Mouse (Mus musculus) bone marrow macrophage, adult 2 months (primary cell): ENCODE results near the gene Vstm2l. TPM values are rescaled to one million over a fixed set of nuclear protein-coding genes. Genes with fewer than 3 reads are reported as not detected.

ENCODE experiments used
- H3K27ac ChIP-seq: 2 replicates; pipeline ENCODE4 v1.5.1; 2012; ENCODE audit warnings: low read depth, low read length; ENCODE audit not compliant: insufficient read depth
- H3K4me1 ChIP-seq: 2 replicates; pipeline ENCODE4 v1.6.1; 2012; ENCODE audit warnings: low read length; ENCODE audit not compliant: control insufficient read depth, insufficient read depth
- H3K4me3 ChIP-seq: 2 replicates; pipeline ENCODE4 v1.5.1; 2012; ENCODE audit warnings: mild to moderate bottlenecking, low read length, moderate library complexity; ENCODE audit not compliant: insufficient read depth
- CTCF ChIP-seq: IDR thresholded peaks from 2 replicates; pipeline ENCODE4 v1.5.1; 2012; ENCODE audit warnings: low read depth, mild to moderate bottlenecking, low read length, moderate library complexity
- POLR2A ChIP-seq: IDR thresholded peaks from 2 replicates; pipeline ENCODE4 v1.6.1; 2012; ENCODE audit warnings: mild to moderate bottlenecking, low read depth, low read length, borderline replicate concordance
- polyA plus RNA-seq: library from polyadenylated mRNA; stranded (reverse); fragments of >200 nt; gene quantifications from 2 replicates; pipeline ENCODE4 v1.2.4, GENCODE M21; 2012; ENCODE audit not compliant: missing spikeins, insufficient read depth, insufficient read length

Vstm2l gene
- polyA plus RNA-seq, 1 experiment: not detected

DNA sequence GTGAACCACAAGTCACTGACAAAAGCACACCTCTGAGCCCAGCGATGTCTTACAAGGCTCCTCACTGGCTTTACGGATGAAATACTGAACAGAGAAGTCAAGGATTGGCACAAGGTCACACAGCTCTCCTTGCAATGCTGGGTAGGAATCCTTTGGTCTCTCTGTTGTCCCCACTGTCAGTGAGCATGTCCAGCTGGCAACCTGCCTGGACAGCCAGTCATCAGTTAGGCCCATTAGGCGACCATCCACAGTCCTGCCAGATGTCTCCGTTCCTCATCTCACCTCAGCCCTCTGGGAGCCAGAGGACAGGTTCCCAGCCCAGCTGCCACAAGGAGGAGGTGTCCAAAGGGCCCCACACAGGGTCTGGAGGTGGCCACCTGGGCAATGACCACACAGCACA is 17.3 kb upstream of the Vstm2l start:
- TF ChIP-seq CTCF (no peak), POLR2A (no peak)
- Histone ChIP-seq H3K4me1 (peaks cover 4% of the 10 kb centered on the region; the same call in 1 of the 2 replicates), H3K27ac (no peak overlapping the region), H3K4me3 (no peak overlapping the region)

DNA sequence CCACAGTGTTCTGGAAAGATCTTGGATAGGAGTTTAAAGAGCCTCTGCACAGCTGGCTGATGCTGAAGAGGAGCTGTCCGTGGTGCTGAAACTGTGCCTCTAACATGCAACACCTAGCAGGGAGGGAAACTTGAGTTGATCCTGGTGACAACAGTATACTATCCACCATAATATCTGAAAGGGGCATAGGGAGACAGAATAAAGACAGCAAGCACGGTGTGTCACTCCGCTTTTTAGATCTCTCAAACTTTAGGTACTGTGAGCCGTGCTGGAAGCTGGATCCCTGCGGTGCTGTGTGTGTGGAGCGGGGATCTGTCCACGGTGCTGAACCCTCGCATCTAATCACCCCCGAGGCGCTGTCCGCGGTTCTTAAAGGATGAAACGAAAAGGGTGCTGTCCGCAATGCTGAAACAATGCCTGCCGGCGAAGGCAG is 1.2 kb upstream of the Vstm2l start:
- Histone ChIP-seq H3K27ac (no peak overlapping the region), H3K4me3 (no peak overlapping the region), H3K4me1 (peaks cover 3% of the 10 kb centered on the region)
- TF ChIP-seq CTCF: no peak
- TF ChIP-seq POLR2A: no peak

DNA sequence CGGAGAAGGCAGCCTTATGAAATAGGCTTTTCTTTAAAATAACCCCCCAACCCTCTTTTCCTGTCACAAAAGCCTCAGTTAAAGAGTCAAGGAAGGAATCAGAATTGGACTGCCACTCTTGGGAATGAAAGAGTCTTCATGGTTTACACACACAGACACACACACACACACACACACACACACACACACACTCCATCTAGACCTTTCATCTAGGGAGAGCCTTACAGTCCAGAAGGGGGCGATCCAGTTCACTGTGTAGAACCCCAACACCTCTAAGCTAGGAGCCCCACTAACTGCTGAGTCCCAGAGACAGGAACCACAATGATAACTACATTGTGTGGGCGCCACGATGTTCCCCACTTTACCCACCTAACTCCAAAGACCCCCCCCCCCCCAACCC is 748 bp upstream of the Vstm2l start:
- H3K4me1 ChIP-seq: peaks cover 1% of the 10 kb centered on the region
- TF ChIP-seq CTCF (no peak), POLR2A (no peak)
- H3K4me3 ChIP-seq: no peak overlapping the region
- H3K27ac ChIP-seq: no peak overlapping the region

DNA sequence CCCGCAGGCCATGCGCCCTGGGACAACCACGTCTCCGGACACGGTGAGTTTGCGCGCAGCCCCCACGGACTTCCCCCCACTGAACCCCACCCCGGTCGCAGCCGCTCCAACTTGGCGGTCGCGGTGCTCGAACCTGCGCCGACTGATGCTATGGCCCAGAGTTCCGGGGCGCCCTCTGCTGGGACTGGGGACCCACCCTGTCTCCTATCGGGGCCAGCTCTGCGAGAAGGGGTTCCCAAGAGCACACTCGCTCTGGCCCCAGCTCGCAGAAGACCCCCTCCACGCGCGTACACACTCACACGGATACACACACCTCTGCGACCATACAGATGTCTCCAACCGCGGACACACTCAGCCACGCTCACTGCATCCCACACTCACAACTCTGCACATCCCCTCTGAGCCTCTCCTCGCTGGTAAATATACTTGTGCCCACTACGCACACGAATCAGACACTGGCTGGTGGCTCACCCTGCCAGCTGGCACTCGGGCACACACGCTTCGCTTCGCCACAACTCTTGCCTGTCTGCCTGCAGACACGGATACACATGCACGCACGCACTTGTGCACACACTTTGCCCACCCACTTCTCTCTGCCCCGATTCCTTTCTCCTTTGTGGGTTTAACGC is 550 bp downstream of the Vstm2l start:
- no peak overlapping the region for H3K4me3 ChIP-seq
- TF ChIP-seq CTCF (no peak), POLR2A (no peak)
- H3K27ac ChIP-seq: no peak overlapping the region
- H3K4me1 ChIP-seq: no peaks in the 10 kb centered on the region

DNA sequence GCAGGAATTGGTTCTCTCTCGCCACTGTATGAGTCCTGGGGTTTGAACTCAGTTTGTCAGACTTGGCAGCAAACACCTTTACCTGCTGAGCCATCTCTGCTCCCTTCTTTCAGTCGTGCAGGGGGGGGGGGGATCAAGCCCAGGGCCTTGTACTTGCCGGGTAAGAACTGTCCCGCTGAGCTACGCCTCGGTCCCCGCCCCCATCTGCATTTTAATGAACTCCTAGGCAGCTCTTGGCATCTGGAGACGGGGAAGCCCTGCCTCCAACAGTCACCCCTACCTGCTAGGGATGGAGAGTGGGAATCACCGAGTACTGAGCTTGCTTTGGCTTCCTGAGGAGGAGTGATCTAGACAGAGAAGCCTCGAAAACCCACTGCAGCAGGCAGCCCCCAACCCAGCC is 4.1 kb downstream of the Vstm2l start:
- H3K27ac ChIP-seq: no peak overlapping the region
- H3K4me3 ChIP-seq: no peak overlapping the region
- H3K4me1 ChIP-seq: no peaks in the 10 kb centered on the region
- no peak for TF ChIP-seq CTCF
- no peak for TF ChIP-seq POLR2A

DNA sequence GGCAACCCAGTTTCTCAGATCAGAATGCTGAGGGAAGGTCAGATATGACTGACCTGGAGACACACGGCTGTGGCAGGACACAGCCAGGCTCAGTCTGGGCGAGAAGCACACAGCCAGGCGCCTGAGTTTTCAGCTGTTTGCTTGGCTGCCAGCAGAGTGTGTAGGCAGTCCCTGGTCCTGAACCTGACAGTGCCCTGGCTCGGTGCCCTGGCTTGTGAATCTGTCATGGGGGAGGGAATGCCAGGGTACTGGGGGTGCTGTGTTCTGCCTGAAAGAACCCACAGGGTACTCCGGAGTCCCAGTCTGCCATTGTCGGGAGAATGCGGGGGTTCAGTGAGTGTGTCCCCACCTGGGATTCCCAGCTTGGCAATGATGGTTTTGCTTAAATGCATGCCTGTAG is 7.1 kb downstream of the Vstm2l start:
- TF ChIP-seq CTCF: no peak
- no peak for TF ChIP-seq POLR2A
- H3K4me1 ChIP-seq: no peaks in the 10 kb centered on the region
- no peak overlapping the region for H3K4me3 ChIP-seq
- no peak overlapping the region for H3K27ac ChIP-seq

DNA sequence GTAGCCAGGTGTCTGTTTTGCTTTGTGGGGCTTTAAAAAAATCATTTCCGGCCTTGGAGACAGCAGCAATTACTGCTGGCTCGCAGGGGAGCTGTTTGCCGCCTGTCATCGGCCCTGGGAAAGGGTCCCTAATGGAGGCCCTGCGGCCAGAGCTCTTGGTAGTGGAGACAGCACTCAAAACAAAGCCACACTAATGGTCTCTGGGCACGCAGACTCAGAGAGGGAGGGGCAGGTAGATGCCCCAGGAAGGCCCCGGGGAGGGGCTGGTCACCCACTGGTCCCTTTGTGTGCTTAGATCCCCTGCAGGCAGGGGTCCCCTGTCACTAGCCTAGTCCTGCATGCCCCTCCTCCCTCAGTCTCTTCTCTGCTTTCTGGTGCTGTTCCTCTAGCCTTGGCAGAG is 9.0 kb downstream of the Vstm2l start:
- H3K4me1 ChIP-seq: no peaks in the 10 kb centered on the region
- no peak for TF ChIP-seq POLR2A
- no peak overlapping the region for H3K4me3 ChIP-seq

DNA sequence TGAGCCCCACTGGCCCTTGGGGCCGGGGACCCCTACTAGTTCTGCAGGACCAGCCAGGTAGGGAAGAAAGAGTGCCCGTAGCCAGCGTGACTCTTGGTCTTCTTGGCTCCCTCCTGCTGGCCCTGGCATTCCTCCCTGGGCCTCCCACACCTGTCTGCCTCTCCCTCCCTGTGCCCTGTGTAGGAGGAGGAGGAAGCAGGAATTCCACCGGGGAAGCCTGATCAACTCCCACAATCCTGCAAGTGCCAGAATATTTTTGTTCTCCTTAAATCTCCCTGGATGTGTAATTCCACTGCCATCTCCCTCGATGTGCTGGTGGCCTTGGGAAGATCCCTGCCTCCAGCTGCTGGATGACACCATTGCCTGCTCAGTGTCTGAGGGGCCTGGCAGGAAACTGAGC is 10.1 kb downstream of the Vstm2l start:
- no peaks in the 10 kb centered on the region for H3K4me1 ChIP-seq
- H3K4me3 ChIP-seq: no peak overlapping the region
- H3K27ac ChIP-seq: no peak overlapping the region
- TF ChIP-seq CTCF (no peak), POLR2A (no peak)

More for the DNA sequence above, 9.0 kb downstream of the Vstm2l start:
- H3K27ac ChIP-seq: no peak overlapping the region

DNA sequence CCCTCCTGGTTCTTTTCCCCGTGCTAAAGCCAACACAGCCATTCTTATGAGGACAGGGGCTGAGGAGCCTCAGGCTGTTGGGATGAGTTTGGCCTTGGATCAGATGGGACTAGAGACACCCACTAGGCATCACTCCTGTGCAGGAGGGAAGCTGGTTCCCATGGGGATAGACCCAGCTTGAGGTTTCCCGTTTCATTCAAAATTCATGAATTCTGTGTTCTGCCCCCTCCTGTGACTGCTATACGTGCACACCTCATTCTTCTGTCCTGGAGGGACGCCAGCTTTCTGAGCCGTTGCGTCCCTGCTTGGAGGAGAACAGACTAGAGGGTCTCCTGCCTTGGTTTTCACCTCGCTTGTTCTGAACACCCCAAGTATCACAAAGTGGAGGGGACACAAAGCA is 12.0 kb downstream of the Vstm2l start:
- Histone ChIP-seq H3K4me1 (no peaks in the 10 kb centered on the region), H3K4me3 (no peak overlapping the region), H3K27ac (no peak overlapping the region)
- TF ChIP-seq POLR2A: no peak
- TF ChIP-seq CTCF: no peak

DNA sequence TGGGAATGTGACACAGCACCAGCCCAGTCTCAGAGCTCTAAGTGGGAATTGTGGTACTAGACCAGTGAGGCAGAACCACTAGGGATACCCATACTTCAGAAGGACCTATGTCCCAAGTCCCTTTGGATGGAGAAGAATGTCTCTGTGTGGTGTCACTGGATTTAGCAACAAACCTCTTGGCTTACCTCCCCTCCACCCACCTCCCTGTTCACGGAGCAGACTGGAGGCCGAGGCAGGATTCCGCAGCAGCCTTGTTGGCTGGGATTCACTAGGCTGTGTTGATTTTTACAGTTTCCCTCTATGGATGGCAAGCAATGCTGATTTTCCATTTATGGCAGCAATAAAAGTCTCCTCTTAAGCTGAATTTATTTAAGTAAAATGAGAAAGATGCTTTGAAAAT is 12.5 kb downstream of the Vstm2l start:
- H3K4me1 ChIP-seq: no peaks in the 10 kb centered on the region
- TF ChIP-seq CTCF (no peak), POLR2A (no peak)
- no peak overlapping the region for H3K4me3 ChIP-seq
- H3K27ac ChIP-seq: no peak overlapping the region

DNA sequence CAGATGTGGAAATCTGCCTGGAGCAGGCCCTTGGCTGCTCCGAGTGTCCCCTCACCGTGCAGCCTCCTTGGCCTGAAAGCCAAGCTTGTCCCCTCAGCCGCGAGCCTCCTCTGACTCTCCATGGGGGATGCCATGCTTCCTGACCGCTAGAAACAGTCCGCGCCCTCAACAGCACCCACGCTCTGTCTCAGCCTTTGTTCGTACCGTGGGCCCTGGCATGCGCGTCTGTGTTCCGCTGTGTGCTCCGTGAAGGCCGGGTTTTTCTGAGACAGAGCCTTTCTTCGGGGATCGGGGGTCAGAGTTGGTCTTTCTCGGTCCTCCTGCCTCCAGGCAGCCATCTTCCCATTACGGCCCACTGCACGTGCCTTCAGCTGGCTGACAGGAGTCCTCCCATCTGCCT is 12.9 kb downstream of the Vstm2l start:
- Histone ChIP-seq H3K4me1 (no peaks in the 10 kb centered on the region), H3K27ac (no peak overlapping the region), H3K4me3 (no peak overlapping the region)
- TF ChIP-seq CTCF: no peak
- no peak for TF ChIP-seq POLR2A
